Mouse (Mus musculus): ENCODE data around the gene Rufy3.

Gene Rufy3

DNA sequence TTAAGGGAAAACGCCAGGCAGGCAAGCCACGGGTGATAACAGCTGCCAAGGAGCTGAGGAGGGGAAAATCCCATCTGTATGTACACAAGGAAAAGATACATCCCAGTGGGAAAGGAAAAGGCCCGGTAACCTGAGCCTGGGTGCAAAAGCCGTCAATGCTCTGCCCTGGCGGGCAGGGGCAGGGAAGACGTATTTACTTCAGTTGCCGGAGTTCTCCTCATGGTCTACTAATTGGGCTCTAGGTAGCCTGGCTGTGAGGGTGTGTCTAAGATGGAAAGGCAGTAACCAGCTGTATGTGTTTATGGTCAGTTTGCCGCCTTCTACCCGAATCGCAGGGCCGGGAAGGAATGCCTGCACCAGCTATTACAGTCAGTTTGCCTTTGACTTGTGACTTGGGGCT is 64.3 kb downstream of the Rufy3 start:
- no peak for DNase-seq (ENCODE audit: low read depth, low spot score)

DNA sequence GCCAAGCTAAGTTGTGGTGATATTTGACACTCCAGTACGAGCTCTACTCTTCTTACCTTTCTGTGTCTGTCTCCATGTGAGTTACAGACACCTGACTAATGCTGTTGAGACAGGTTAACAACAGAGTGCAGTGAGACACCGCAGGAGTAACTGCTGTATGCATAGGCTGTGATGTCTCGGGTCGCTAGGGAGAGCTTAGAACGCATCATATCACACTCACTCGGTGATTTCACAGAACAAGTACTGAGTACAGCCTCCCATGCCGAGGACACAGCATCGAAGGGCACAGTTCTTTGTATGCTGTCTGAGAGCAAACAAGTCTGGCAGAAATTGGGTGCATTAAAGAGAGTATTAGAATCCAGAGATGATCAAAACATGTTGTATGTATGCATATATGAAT is 65.1 kb downstream of the Rufy3 start:
- DNase-seq (ENCODE audit: low read depth, low spot score): no peak

DNA sequence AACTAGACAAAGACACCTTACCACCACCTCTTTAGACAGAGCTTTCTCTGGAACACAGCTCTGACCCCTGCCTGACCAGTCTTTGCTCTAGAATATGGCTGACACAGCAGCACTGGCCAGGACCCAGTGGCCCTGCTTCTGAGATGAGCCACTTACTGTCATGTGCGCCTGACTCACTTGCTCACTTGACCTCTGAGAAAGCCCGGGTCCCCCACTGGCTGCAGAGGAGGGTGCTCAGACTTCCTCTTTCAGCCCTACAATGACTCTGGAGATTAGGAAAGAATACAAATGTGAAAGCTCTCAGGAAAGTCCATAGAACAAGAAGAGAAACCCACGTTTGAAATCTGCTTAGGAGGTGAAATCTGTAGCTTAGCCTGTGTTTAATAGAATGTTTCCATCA is 66.0 kb downstream of the Rufy3 start:
- no peak for DNase-seq (ENCODE audit: low read depth, low spot score)

DNA sequence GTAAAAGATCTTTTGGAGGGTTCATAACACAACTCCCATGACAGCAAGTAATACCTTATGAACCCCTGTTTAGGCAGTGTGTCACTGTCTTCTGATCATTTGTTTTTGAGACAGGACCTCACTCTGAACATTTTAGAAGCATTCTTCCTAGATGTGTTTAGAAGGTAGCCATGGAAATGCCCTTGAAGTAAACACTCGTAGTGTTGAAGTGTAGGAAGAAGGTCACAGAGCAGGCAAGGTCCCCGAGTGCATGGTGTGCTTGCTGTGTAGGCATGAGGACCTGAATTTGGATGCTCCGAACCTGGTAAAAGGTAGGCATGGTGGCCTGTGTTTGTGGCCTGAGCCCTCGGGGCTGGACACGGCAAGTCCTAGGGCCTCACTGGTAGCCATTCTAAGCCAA is 66.7 kb downstream of the Rufy3 start:
- DNase-seq (ENCODE audit: low read depth, low spot score): no peak

DNA sequence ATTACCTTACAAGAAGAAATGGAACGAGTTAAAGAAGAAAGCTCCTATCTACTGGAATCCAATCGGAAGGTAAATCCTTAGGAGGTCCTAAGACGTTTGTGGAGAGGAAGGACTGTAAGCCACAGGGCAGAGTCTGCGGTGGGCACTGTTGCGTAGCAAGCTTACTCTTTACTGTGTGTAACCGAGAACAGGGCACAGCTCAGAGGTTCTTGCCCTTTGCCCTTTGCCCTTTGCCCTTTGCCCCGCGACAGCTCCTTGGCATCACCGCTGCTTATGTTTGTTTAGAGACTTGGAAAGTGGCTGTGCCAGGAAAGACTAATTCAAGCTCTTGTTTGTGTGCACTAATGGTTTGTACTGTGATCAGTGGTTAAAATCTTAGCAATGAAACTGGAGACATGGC is 67.6 kb downstream of the Rufy3 start:
- DNase-seq (ENCODE audit: low read depth, low spot score): no peak

DNA sequence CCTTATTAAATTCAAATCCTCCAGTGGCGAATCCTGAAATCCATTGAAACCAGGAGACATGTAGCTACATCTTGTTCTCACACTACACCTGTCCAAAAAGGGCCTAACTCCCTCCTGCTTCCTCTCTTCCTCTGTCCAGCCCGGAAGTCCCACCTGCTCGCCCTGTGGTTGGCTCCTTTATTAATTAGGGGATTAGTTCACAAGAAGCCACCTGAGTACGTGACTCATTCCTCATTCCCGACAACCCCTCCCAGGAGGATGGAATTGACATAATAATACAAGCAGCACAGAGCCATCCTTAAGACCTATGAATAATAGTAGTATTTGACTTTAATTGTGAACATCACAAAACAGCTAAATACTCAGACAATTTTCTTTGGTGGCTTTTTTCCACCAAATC is 69.2 kb downstream of the Rufy3 start:
- DNase-seq (ENCODE audit: low read depth, low spot score): no peak

DNA sequence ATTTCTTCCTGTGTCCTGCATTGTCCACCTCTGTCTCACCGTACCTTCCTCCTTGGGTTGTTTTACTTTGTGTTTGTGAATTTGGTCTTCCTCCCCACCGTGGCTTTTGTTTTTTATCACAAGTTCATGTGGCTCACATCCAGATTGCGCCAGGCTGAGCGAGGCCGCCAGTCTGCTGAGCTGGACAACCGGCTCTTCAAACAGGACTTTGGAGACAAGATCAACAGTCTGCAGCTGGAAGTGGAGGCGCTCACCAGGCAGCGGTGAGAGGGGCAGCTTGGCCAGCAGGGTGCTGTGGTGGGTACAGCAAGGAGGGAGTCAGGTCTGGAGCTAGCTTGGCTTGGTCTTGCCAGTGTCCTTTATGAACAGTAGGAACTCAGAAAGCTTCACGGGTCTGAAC is 77.9 kb downstream of the Rufy3 start:
- no peak for DNase-seq (ENCODE audit: low read depth, low spot score)

DNA sequence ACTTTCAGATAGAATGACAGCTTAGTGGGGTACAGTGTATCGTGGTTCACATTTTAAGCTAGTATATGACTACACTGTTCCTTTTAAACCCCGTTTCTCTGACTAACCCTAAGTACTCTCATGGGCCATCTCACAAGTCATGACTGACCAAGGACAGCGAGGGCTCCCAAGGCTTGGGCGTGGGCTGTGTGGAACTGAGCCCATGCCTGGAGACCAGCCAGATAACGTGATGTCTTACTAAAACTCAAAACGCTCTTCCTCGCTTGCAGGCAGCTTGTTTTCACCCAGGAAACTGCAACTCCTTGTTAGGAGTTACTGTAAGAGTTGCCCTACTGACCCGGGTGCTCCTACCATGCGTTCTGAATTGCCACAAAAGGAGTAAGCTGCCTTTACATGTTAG is 78.7 kb downstream of the Rufy3 start:
- DNase-seq (ENCODE audit: low read depth, low spot score): no peak

DNA sequence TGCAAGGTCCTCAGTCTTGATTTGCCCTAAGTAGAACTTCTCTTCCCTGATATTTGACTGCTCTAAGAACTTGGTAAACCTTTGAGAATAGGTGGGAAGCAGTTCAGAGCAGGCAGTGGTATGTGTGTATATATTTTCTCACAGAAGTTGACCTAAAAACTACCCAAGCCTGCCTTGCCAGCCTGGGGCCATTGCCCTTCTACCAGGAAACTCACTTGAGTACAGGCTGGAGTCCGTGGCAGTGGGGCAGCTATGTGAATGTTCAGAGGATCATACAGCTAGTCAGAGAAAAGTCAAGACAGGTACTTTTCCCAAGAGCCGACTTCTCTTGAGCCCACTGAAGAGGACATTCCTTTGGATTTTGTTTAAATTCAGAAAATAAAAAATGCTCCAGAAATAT is 80.1 kb downstream of the Rufy3 start:
- no peak for DNase-seq (ENCODE audit: low read depth, low spot score)

DNA sequence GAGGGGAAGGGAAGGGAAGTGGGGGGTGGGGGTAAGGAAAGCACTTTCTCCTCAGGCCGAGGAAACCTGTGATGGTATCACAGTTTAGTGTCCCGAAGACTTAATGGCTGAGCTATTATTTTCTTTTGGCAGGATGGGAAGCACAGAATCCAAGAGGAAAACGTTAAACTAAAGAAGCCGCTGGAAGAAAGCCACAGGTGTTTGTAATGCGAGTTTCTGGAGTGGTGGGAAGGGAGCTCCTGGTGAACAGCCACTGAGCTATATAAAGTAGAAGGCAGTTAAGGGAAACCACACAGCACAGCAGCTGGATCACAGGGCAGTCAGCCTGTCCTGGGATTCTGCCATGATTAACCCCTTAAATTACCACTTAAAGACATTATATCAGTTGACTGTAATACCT is 80.6 kb downstream of the Rufy3 start:
- no peak for DNase-seq (ENCODE audit: low read depth, low spot score)

DNA sequence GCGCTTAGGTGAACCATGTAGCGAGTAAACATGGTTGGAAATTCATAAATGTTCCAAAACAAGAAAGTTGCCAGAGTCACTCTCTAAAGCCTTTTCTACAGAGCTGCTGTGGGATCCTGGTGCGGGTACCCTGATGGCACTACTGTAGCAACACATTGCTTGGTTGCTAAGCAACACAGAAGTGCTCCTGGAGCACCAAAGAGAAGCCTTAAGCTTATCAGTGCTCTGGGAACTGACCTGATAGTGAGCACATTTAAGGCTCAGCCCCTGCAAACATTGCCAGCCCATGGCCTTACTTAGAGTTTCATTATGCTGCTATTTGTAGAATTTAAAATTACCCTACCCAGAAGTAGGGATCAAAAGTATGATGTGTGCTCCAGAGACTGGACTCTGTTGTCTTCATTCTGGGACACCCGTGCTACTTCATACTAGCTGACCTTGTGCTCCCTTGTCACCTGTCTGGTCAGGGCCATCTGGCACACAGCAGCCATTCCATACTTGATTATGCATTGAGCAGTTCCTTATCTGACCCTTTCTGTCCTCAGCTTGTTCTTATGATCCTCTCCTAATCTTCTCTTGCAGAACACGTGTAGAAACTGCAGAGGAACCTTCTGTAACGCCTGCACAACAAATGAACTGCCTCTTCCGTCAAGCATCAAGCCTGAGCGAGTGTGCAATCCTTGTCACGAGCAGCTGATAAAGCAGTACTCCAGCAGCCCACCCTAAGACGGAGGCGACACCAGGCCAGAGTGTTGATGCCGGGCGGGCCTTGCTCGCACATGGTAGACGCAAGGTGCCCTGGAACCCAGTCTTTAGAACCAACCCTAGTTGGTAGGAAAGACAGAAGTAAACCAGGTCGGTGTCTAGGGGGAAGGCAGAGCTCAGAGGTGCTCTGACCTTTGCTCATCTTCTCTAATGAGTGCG is 84.7 kb downstream of the Rufy3 start:
- DNase-seq (ENCODE audit: low read depth, low spot score): no peak

DNA sequence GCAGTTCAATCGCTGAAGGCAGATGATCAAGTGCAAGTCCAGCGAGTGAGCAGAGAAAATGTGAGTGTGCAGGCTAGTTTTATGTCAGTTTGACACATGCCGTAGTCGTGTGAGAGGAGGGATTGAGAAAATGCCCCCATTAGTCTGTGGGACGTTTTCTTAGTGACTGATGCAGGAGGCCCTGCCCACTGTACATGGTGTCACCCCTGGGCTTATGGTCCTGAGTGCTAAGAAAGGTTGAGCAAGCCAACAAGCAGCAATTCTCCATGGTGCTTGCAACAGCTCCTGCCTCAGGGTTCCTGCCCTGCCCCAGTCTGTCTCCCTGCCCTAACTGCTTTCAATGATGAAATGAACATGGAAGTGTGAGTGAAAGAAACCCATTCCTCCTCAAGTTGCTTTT is 87.7 kb downstream of the Rufy3 start:
- DNase-seq (ENCODE audit: low read depth, low spot score): no peak

DNA sequence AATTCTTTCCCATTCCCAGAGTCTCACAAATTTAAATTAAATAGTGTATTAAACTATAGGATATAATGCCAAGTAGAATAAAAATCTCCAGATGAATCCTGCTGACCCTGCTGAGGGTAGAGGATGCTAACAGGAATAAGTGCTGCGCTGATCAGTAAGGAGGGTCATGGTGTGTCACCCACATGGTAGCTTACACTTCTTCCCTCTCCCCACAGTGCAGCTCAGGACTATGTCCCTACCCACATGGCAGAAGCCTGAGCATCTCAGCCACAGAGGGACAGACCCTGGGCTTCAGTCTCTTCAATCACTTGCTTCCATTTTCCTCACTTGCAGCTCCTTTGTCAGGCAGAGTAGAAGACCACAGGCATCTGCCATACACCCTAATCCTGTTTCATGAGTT is 93.0 kb downstream of the Rufy3 start:
- DNase-seq (ENCODE audit: low read depth, low spot score): no peak

DNA sequence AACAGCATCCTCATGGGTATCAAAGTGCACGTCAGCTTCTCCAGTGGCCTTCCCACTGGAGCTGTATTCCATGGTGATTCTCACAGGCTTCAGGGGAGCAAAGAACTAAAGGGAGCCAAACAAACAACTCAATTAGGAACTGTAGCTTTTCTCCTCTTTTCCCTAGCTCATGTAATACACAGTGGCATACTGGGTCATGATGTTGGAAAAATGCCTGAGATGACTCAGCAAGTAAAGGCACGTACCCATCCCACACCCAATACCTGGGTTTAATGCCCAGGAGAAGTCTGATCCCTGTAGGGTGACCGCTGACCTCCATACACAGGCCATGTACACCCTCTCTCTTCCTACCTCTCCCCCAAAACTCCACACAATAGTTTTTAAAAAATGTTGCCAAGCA is 98.3 kb downstream of the Rufy3 start:
- no peak for DNase-seq (ENCODE audit: low read depth, low spot score)

DNA sequence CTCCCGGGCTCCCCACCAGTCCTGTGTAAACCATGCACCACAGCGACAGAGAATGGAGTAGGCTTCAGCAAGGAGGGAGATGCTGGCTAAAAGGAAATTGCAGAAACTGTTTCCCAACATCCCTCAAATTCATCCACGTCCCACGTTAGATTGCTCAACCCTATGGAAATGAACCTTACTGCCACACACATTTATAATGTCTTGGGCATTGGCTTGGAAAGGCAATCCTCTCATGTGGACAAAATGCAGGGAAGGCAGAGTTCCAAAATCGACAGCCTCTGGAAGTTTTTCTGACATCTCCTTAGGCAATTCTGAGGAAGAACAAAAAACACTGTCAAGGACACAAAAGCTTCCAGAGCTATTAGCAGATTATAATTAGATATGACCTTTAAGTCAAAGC is 99.0 kb downstream of the Rufy3 start:
- no peak for DNase-seq (ENCODE audit: low read depth, low spot score)

DNA sequence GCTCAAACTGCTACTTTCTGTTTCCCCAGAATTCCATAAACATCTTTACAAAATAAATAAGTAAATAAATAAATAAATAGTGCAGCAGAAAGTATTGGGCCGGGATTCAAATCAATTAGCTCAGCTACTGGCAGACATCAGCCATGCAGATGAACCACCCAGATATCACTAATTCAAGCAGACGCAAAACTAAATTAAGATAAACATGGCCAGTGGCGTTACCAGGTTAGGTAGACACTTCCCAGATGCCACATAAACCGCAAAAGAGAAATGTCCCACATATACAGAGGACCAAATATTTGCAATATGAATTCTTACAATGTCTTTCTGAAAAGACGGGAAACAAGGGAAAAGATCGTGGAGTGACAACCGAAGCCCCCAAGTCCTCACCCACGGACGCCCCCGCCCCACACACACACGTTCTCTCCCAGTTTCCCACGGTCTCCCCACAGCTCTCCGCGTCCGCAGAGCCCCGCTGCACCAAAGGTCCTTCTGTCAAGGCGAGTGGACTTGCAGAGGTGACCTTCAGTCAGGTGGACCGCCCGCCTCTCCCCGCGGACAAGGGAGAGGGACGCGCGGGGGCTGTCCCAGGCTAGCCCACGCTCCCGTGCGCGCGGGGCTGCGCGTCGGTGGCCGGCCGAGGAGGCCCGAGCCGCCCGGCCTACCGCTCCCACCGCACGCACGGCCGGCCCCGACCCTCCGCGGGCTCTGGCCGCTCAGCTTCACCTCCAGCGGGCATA is 110.0 kb downstream of the Rufy3 start:
- DNase-seq (ENCODE audit: low read depth, low spot score): peak; percentile 17

DNA sequence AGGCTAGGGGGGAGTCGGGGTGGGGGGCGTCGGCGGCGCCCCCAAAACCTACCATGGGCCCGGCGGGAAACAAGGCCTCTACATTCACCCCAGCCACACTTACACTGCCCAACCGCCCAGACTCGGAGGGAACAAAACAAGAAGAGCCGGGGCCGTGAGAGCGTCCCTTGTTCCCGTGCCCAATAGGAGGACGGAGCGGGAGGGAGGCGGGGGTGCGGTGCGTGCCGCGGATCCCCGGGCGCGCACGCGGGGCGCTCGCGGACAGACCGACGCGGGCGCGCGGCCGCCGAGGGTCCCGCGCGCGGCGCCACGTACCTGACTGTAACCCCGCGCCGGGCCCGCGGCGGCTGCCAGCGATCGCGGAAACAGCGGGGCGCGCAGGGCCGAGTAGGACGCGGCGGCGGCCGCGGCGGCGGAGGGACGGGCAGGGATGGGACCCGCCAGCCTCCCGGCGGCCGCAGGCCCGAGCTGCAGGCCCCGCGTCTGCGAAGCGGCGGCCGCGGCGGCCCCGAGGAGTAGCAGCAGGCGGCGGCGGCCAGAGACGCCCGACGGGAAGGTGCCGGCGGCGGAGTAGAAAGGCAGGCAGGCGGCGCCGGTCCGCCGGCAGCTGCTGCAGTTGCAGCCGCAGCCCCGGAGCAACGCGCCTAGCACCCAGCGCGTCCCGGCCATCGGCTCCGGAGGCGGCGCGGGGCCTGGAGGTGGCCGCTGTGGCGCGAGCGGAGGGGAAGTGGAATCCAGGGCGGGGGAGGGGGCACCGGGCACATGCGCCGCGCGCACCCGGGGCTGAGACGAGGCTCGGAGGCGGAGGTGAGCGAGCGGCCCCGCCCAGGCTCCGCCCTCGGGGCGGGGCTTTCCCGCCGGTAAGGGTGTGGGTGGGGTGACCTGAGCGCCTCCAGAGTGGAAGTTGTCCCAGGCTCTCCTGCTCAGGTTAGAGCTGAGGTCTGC is 110.9 kb downstream of the Rufy3 start, which contains the start of gene Grsf1:
Gene Grsf1, minus strand, starts transcription at position 729 of the 945 bp plus-strand sequence.
- DNase-seq (ENCODE audit: low read depth, low spot score): peak; percentile 82

DNA sequence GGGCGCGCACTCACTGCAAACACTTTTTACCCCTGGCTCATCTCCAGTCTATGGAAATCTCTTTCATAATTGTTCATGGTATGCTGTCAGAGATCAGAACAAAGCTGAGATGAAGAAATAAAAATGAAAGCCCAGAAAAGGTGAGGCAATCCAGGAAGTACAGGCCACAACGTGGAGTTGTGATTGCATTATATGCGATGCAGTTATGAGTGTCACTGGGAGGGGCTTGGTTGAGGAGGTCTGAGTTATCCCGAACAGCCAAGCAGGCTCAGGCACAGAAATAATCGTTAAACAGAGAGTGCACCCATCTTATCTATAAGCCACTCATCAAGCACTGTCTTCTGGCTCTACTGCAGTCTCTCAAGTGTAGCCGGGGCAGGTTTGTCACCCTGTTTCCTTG is 114.1 kb downstream of the Rufy3 start:
- no peak for DNase-seq (ENCODE audit: low read depth, low spot score)

DNA sequence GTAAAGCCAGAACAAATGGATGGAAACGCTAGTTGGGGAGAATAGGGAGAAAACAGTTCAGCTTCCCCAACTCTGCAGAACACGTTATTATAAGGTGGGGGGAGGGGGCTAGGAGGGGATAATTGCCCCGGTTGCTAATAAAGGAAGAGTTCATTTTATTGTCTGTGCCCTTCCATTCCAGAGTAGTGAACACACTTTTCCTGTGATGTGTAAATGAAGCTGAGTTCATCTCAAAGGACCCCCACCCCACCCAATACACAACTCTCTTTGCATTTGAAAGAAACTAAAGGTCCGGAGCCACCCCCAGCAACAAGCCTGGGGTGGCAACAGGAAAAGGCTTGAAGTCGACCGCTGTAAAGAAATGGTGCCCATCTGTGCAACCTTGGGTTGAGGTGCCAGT is 114.5 kb downstream of the Rufy3 start:
- DNase-seq (ENCODE audit: low read depth, low spot score): no peak

DNA sequence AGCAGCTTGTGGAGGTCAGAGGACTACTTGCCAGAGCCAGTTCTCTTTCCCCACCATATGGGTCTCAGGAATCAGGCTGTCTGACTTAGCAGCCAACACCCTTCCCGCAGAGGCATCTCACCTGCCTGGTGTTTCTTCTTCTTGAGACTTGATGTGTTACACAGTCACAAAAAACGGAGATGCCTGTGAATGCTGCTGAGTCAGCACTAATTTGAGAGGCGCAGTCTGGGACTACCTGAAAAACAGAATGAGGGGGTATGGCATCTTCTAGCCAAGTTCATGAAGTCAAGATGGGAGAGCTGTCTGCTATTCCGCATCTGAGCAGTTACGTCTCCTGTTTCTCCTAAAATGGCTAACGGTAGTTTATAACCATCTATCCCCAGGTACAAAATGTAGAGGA is 115.7 kb downstream of the Rufy3 start:
- no peak for DNase-seq (ENCODE audit: low read depth, low spot score)

DNA sequence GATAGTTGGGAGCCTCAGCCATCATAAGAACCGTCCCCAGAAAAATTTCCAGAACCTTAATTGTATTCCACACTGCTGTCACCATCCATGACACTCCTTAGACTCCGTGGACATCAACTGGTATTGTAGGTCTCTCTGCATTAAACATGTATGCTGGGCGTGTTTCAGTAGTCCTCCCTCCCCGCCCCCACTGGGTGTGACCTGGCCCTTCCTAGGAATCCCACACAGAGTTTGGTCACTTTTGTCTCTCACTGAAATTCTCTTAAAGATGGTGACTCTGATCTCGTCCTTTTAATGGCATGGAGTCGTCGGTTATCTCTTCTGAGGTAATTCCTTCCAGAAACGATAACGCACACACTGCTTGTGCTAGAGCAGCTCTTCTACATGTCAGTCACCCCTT is 118.9 kb downstream of the Rufy3 start:
- no peak for DNase-seq (ENCODE audit: low read depth, low spot score)

DNA sequence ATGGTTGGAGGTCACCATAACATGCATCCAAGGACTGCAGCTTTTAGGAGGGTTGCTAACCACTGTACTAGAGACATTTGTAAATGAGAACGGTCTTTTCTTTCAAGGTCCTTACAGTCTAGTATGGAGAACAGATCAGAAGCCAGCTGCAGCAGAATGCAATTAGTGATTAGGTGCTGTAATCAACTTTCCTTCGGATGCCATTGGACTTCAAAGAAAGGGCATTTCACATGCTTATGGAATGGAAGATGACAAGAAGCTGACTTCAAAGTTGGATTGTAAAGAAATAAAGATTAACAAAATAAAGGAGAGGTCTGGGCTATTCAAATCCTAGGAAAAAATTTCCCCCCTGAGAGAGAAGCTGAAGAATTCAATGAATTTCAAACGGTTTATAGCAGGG is 119.4 kb downstream of the Rufy3 start:
- DNase-seq (ENCODE audit: low read depth, low spot score): no peak
